Mouse (Mus musculus) cerebellum, adult 11-12 months (tissue): Measurements from ENCODE around the gene Cldn9.

Source experiments
- DNase-seq: peaks from one replicate; pipeline ENCODE4 v3.0.0; 2022

The Cldn9 gene

GRCm38 (mm10) chr17:23644613-23645495, 39.0 kb downstream of the Cldn9 start, which contains the start of gene Mmp25:
Mmp25 (minus strand) TSS chr17:23645277.
- DNase-seq: no peak
